ENCODE assay signal across 15 mouse cellular contexts in genomic region chr3:116928994-116929393, GRCm38 (mm10). TPM values are rescaled to one million over a fixed set of nuclear protein-coding genes. Genes with fewer than 3 reads are reported as not detected.
DNase-seq lines count a peak whose midpoint lies in the region; ATAC-seq and TF ChIP-seq lines count a peak whose summit lies in the region.
"Had no signal": no experiment of that assay in that cellular context is flagged by ENCODE, and none has a peak within 500 bp of the region (broad histone marks: within the 10 kb centered on the region; RNA-seq: fewer than 3 reads in every experiment).

No protein-coding gene starts in this region.

- WGBS in forebrain, embryonic 14.5 days: 83% methylated on average over 4 of the region's 4 CpGs
- WGBS in forebrain, embryonic 13.5 days: 91% methylated on average over 4 of the region's 4 CpGs
- WGBS in lung, embryonic 14.5 days: 63% methylated on average over 4 of the region's 4 CpGs
- WGBS in lung, adult 2 months: 71% methylated on average over 4 of the region's 4 CpGs
- WGBS in limb, embryonic 14.5 days: 83% methylated on average over 4 of the region's 4 CpGs

- peak; percentile 11 for DNase-seq in forebrain, embryonic 14.5 days (ENCODE audit: low spot score)
- DNase-seq in lung, embryonic 14.5 days: peak; percentile 77
- DNase-seq in lung, adult 2 months: no peak
- peak; percentile 43 for DNase-seq in limb, embryonic 14.5 days (ENCODE audit: low spot score)
- peak; percentile 92 for DNase-seq in skeletal muscle tissue, adult 2 months (ENCODE audit: low read depth, low spot score)
- no peak for DNase-seq in liver
- DNase-seq in neural tube, embryonic 10.5 days (ENCODE audit: extremely low spot score, low spot score): no peak
- DNase-seq: adrenal gland, adult 8-10 months; B cell, adult 2 months; cerebellum, adult 9-10 months; right cerebral cortex, postnatal 14 days had no signal

- TF ChIP-seq CTCF in lung, embryonic 14.5 days (IDR thresholded peaks at IDR 0.05; ENCODE audit: low read depth): no peak
- no peak for TF ChIP-seq CTCF in lung, adult 2 months (IDR thresholded peaks at IDR 0.05; ENCODE audit: insufficient read depth, low read length)

- no peaks in the 10 kb centered on the region for H3K4me1 ChIP-seq in forebrain, embryonic 14.5 days (ENCODE audit: control insufficient read depth, insufficient read depth, low read length)
- H3K4me1 ChIP-seq in forebrain, embryonic 13.5 days: no peaks in the 10 kb centered on the region
- no peaks in the 10 kb centered on the region; the same call in 1 of the 2 replicates for H3K4me1 ChIP-seq in lung, embryonic 14.5 days (ENCODE audit: insufficient read depth)
- H3K4me1 ChIP-seq in lung, adult 2 months (ENCODE audit: control insufficient read depth, insufficient read depth, low read length): no peaks in the 10 kb centered on the region
- H3K4me1 ChIP-seq in limb, embryonic 14.5 days (ENCODE audit: control insufficient read depth, insufficient read depth, low read length): no peaks in the 10 kb centered on the region

- no peaks in the 10 kb centered on the region for H3K27me3 ChIP-seq in forebrain, embryonic 14.5 days (replicated peaks; ENCODE audit: control insufficient read depth, insufficient read depth, low read length)
- H3K27me3 ChIP-seq in forebrain, embryonic 13.5 days: no peaks in the 10 kb centered on the region
- H3K27me3 ChIP-seq in lung, embryonic 14.5 days (ENCODE audit: insufficient read depth, low read length): peaks cover 4% of the 10 kb centered on the region; the same call in 1 of the 2 replicates
- no peaks in the 10 kb centered on the region for H3K27me3 ChIP-seq in limb, embryonic 14.5 days (ENCODE audit: control insufficient read depth, insufficient read depth, low read length)

- peaks cover under 1% of the 10 kb centered on the region; the same call in 1 of the 2 replicates for H3K36me3 ChIP-seq in forebrain, embryonic 14.5 days (ENCODE audit: control insufficient read depth, insufficient read depth, low read length)
- H3K36me3 ChIP-seq in forebrain, embryonic 13.5 days (ENCODE audit: poor library complexity, severe bottlenecking): no peaks in the 10 kb centered on the region
- no peaks in the 10 kb centered on the region for H3K36me3 ChIP-seq in lung, embryonic 14.5 days (ENCODE audit: insufficient read depth)
- H3K36me3 ChIP-seq in limb, embryonic 14.5 days (ENCODE audit: control insufficient read depth, insufficient read depth, low read length): no peaks in the 10 kb centered on the region

- no peak overlapping the region for H3K9ac ChIP-seq in forebrain, embryonic 14.5 days (ENCODE audit: low read length)
- no peak overlapping the region for H3K9ac ChIP-seq in forebrain, embryonic 13.5 days
- no peak overlapping the region for H3K9ac ChIP-seq in lung, embryonic 14.5 days
- no peak overlapping the region for H3K9ac ChIP-seq in limb, embryonic 14.5 days (ENCODE audit: low read depth, low read length, severe bottlenecking)

- no peak overlapping the region for H3K4me2 ChIP-seq in forebrain, embryonic 14.5 days (ENCODE audit: low read length)
- H3K4me2 ChIP-seq in forebrain, embryonic 13.5 days: no peak overlapping the region
- H3K4me2 ChIP-seq in lung, embryonic 14.5 days: no peak overlapping the region
- H3K4me2 ChIP-seq in limb, embryonic 14.5 days (replicated peaks; ENCODE audit: low read depth, low read length, severe bottlenecking): no peak overlapping the region

- ATAC-seq in forebrain, embryonic 14.5 days: no peak
- ATAC-seq in forebrain, embryonic 13.5 days: no peak
- ATAC-seq in lung, embryonic 14.5 days (ENCODE audit: insufficient read depth): peak; percentile 77; the same call in 1 of the 2 replicates
- ATAC-seq in limb, embryonic 14.5 days (ENCODE audit: low FRiP score, low read depth): peak; percentile 87

- H3K27ac ChIP-seq in forebrain, embryonic 14.5 days (ENCODE audit: low read depth, low read length): no peak overlapping the region
- no peak overlapping the region for H3K27ac ChIP-seq in forebrain, embryonic 13.5 days
- no peak overlapping the region for H3K27ac ChIP-seq in lung, embryonic 14.5 days (ENCODE audit: low read depth)
- H3K27ac ChIP-seq in limb, embryonic 14.5 days (replicated peaks; ENCODE audit: low read depth, low read length): no peak overlapping the region

- no peaks in the 10 kb centered on the region for H3K9me3 ChIP-seq in forebrain, embryonic 14.5 days (replicated peaks; ENCODE audit: control insufficient read depth, low read length)
- no peaks in the 10 kb centered on the region for H3K9me3 ChIP-seq in forebrain, embryonic 13.5 days (replicated peaks)
- H3K9me3 ChIP-seq in lung, embryonic 14.5 days (ENCODE audit: low read depth, low read length): no peaks in the 10 kb centered on the region
- H3K9me3 ChIP-seq in limb, embryonic 14.5 days (ENCODE audit: control insufficient read depth, low read length): no peaks in the 10 kb centered on the region

- H3K4me3 ChIP-seq in forebrain, embryonic 14.5 days (ENCODE audit: low read depth, low read length): no peak overlapping the region
- no peak overlapping the region for H3K4me3 ChIP-seq in forebrain, embryonic 13.5 days
- no peak overlapping the region for H3K4me3 ChIP-seq in lung, embryonic 14.5 days (ENCODE audit: low read depth, low read length)
- no peak overlapping the region for H3K4me3 ChIP-seq in lung, adult 2 months (replicated peaks; ENCODE audit: extremely low read depth, low read depth, low read length)
- no peak overlapping the region for H3K4me3 ChIP-seq in limb, embryonic 14.5 days (replicated peaks; ENCODE audit: low read length)
- H3K4me3 ChIP-seq: erythroblast, embryonic 14.5 days had no signal

- no peak for TF ChIP-seq POLR2A in lung, adult 2 months (IDR thresholded peaks at IDR 0.05; ENCODE audit: borderline replicate concordance, extremely low read depth, low read depth, low read length)
- no peak for TF ChIP-seq POLR2A in limb, embryonic 14.5 days (IDR thresholded peaks at IDR 0.05; ENCODE audit: borderline replicate concordance, extremely low read depth, insufficient read depth, insufficient read length)

RNA-seq across cellular contexts. Expression of gene 4930455H04Rik, which starts 39.1 kb away (rescaled TPM):
- not detected in 2 replicates for polyA plus RNA-seq in forebrain, embryonic 14.5 days (2014; fragmentation: Nextera tagmentation; extraction: Ambion mirVana)
- polyA plus RNA-seq in forebrain, embryonic 13.5 days (2015; fragmentation: Nextera tagmentation; extraction: Ambion mirVana): not detected in 2 replicates
- not detected in 2 replicates for polyA plus RNA-seq in lung, embryonic 14.5 days (2014; fragmentation: Nextera tagmentation; extraction: Ambion mirVana)
- not detected in 2 replicates for polyA plus RNA-seq in lung, adult 2 months (2012; rRNA removed)
- polyA plus RNA-seq in limb, embryonic 14.5 days (2012; rRNA removed): not detected in 2 replicates
- polyA plus RNA-seq in limb, embryonic 14.5 days (2014; fragmentation: Nextera tagmentation; extraction: Ambion mirVana): not detected in 2 replicates
- polyA plus RNA-seq: erythroblast, embryonic 14.5 days; large intestine, adult 2 months; stomach, embryonic 16.5 days had no signal

RNA-seq across cellular contexts. Expression of gene Palmd, which starts 39.8 kb away (rescaled TPM):
- 15.9 and 17.3 TPM in 2 replicates for polyA plus RNA-seq in forebrain, embryonic 14.5 days (2014; fragmentation: Nextera tagmentation; extraction: Ambion mirVana)
- polyA plus RNA-seq in forebrain, embryonic 13.5 days (2015; fragmentation: Nextera tagmentation; extraction: Ambion mirVana): 10.0 and 14.9 TPM in 2 replicates
- 4.9 and 7.2 TPM in 2 replicates for polyA plus RNA-seq in lung, embryonic 14.5 days (2014; fragmentation: Nextera tagmentation; extraction: Ambion mirVana)
- polyA plus RNA-seq in lung, adult 2 months (2012; rRNA removed): 5.6 and 10.5 TPM in 2 replicates
- polyA plus RNA-seq in limb, embryonic 14.5 days (2012; rRNA removed): 9.3 and 12.4 TPM in 2 replicates
- polyA plus RNA-seq in limb, embryonic 14.5 days (2014; fragmentation: Nextera tagmentation; extraction: Ambion mirVana): 16.5 and 19.0 TPM in 2 replicates
- polyA plus RNA-seq: erythroblast, embryonic 14.5 days had no signal

Comparison
In these comparisons a context has a peak if more than half of its experiments do, and no peak if none do; other contexts are left out.
1. DNase-seq: peak in forebrain, embryonic 14.5 days (single experiment), lung, embryonic 14.5 days (single experiment), limb, embryonic 14.5 days (single experiment) and skeletal muscle tissue, adult 2 months (single experiment); none in lung, adult 2 months (single experiment), liver (single experiment) and neural tube, embryonic 10.5 days (single experiment).
2. ATAC-seq: peak in lung, embryonic 14.5 days (single experiment) and limb, embryonic 14.5 days (single experiment); none in forebrain, embryonic 14.5 days (single experiment) and forebrain, embryonic 13.5 days (single experiment).